Mouse (Mus musculus) telencephalon, adult 2 months (tissue): ENCODE data around the gene Dcakd.
A peak's percentile ranks its signal among the peaks of the same experiment; 100 is the strongest.
"Not testable (repeated sequence)": the region's sequence is repeated elsewhere in the genome, so short reads cannot be mapped to it uniquely, and the experiment has no call there.

Experiments
- DNase-seq: peaks from one replicate; pipeline ENCODE4 v3.0.0-alpha.2; 2011; ENCODE audit warnings: low read depth, low spot score

Dcakd gene

GRCm38 (mm10) chr11:102981151-102981890 is 46.8 kb downstream of the Dcakd start:
- DNase-seq = no peak

GRCm38 (mm10) chr11:102978052-102978666 is 50.0 kb downstream of the Dcakd start:
- DNase-seq = no peak

GRCm38 (mm10) chr11:102975966-102976365 is 52.2 kb downstream of the Dcakd start:
- DNase-seq = not testable (repeated sequence)

- no peak for DNase-seq
These were observed 55.8 kb downstream of the Dcakd start for GRCm38 (mm10) chr11:102972326-102972725.

- DNase-seq = no peak
These were observed 56.5 kb downstream of the Dcakd start for GRCm38 (mm10) chr11:102971604-102972003.

GRCm38 (mm10) chr11:102964547-102965091 is 63.5 kb downstream of the Dcakd start:
- DNase-seq = no peak

- no peak for DNase-seq
These were observed 64.1 kb downstream of the Dcakd start for GRCm38 (mm10) chr11:102963855-102964546.

- no peak for DNase-seq
These were observed 64.8 kb downstream of the Dcakd start for GRCm38 (mm10) chr11:102963246-102963854.

- DNase-seq = no peak
These were observed 65.3 kb downstream of the Dcakd start for GRCm38 (mm10) chr11:102962861-102963245.

- no peak for DNase-seq
These were observed 67.1 kb downstream of the Dcakd start for GRCm38 (mm10) chr11:102961082-102961481.

- DNase-seq = no peak
These were observed 69.3 kb downstream of the Dcakd start for GRCm38 (mm10) chr11:102958870-102959269.

GRCm38 (mm10) chr11:102958431-102958830 is 69.7 kb downstream of the Dcakd start:
- no peak for DNase-seq

GRCm38 (mm10) chr11:102957692-102958091 is 70.4 kb downstream of the Dcakd start:
- DNase-seq = no peak

- DNase-seq = peak; percentile 16
These were observed 71.0 kb downstream of the Dcakd start for GRCm38 (mm10) chr11:102956962-102957614.

- DNase-seq = no peak
These were observed 75.2 kb downstream of the Dcakd start for GRCm38 (mm10) chr11:102952922-102953321.

GRCm38 (mm10) chr11:102948043-102948961 is 79.8 kb downstream of the Dcakd start:
- DNase-seq = no peak

- DNase-seq = no peak
These were observed 81.2 kb downstream of the Dcakd start for GRCm38 (mm10) chr11:102946992-102947343.

GRCm38 (mm10) chr11:102946265-102946991 is 81.7 kb downstream of the Dcakd start, which contains the start of gene C1ql1:
Gene C1ql1, minus strand, starts transcription at chr11:102946688.
- DNase-seq = no peak
